Mouse (Mus musculus) left cerebral cortex, adult 18-20 months (tissue): Measurements from ENCODE around the gene Astn1. TPM values are rescaled to one million over a fixed set of nuclear protein-coding genes. Genes with fewer than 3 reads are reported as not detected.

Source experiments
- DNase-seq, 2 experiments: peaks; one replicate each; pipeline ENCODE4 v3.0.0; 2021 to 2022; ENCODE audit warnings: low spot score in 2 of 2, mixed read lengths in 1 of 2
- total RNA-seq, 2 experiments: library from RNA; stranded (reverse); gene quantifications; 2 replicates each; pipeline ENCODE4 v1.2.3; 2021

Astn1 gene
- total RNA-seq, 2 experiments from 2014 or later, result 169 to 182 TPM

DNA sequence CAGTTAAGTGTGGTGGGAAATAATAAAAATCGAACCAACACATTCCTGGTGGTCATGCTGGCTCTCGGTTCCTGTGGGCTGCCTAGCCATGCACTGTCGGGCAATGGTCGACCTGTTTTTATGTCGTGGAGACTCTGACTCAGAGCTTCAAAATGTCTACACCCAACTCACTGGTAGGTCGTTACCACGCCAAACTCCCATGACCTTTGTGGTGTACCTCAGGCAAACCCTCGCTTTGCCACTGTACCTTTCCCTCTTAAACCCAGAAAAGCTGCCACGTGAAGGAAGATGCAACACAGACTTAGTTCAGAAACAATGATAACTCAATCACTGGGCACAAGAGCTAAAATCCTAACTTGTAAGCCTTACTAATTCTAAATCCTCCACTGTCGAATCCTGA lies 244.3 kb downstream of the Astn1 start:
- DNase-seq, result no peak

DNA sequence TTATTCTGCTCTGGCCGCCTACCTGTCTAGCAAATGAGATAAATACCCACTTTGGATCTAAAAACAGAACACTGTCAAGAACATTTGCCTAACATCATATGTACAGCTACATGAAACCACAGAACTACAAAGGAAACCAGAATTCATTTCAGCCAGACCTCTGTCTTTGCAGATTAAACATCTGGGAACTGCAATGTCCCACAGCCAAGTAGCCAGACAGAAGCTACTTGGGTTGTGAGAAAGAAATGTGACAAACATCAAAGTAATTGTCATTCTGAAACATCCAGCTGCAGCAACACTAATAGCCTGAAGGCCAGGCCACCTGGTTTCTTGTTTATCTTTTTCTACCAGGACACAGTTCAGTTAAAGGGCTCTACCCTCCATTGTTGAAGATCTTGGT lies 245.1 kb downstream of the Astn1 start:
- DNase-seq, result no peak

DNA sequence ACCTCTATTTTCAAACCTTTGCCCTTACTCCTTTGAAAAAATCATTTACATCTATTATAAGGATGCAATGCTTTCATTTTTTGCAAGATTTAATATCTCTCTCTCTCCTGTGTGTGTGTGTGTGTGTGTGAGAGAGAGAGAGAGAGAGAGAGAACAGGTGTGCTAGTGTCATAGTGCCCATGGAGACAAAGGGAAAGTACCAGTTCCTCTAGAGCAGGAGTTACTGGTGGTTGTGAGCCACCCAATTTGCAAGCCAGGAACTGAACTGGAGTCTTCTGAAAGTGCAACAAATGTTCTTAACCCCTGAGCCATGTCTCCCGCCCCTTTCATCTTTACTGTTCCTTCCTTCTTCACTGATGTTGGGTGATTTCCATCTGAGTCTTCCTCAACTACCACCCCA lies 253.1 kb downstream of the Astn1 start:
- DNase-seq, result no peak

DNA sequence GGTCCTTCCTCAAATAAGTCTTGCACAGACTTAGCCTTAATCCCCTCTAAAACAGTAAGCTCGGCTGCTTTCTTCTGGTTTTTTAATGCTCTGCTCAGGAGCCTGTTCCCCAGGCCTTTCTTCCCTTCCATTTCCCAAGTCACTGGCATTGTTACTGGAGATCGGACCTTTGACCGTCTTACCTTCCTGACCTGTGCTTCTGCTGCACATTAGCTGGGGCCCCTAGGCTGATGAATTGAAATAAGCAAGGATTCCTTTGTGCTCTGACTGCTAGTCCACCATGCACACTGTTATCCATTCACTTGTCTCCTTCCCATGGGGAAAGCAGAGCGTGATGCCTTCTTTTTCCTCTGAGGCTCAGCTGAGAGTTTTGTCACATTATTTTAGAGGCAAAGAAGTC lies 255.9 kb downstream of the Astn1 start:
- DNase-seq, result no peak

DNA sequence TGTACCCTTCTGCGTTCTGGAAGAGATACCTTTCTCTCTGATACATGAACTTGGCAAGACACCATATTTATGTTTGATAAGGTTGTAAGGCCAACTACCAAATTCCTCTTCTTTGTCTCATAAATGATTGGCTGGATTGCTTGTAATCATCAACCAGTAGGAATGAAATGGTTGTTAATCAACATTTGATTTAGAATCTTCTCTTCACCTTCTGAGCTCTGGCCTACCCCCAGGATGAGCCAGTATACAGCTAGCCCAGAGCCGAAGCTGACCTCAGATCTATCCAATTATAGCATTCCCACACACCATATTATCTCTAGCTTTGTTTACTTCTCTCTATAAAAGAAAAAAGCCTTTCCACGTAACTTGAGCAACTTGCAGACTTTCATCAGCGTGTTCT lies 270.9 kb downstream of the Astn1 start:
- DNase-seq, result no peak

DNA sequence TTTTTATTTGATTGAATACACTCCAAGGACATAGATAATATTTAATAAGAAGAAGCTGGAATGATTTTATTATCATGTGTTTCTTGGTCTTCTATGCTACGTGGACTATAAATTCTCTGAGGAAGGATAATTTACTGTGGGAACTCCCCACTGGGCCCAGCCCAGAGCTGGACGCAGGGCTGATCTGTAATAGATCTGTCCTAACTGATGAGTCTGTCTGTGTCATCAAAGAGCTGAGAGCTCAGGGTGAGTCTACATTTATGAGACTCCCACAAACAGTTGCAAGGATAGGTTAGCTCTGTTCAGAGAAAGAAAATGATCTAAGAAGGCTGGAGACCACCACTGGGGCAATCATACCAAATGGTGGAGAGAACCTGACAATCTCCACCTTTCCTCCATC lies 271.4 kb downstream of the Astn1 start:
- no peak for DNase-seq

DNA sequence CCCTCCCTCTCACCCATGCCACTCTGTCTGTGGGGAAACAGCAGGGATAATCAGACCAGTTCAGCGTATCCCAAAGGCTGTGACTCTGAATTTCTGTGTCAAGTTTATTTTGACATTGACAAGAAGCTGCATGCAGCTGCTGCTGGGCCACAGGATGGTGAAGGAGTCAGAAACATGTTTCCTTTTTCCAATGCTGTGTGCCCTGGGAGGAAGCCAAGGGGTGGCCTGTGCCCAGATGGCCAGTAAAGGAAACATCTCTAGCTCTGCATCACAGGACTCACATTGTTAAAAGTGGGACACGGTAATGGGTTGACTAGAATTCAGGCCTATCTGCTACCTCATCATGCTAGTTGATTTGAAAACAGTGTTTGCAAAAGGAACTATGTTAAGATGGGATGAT lies 279.2 kb downstream of the Astn1 start:
- DNase-seq, result no peak

DNA sequence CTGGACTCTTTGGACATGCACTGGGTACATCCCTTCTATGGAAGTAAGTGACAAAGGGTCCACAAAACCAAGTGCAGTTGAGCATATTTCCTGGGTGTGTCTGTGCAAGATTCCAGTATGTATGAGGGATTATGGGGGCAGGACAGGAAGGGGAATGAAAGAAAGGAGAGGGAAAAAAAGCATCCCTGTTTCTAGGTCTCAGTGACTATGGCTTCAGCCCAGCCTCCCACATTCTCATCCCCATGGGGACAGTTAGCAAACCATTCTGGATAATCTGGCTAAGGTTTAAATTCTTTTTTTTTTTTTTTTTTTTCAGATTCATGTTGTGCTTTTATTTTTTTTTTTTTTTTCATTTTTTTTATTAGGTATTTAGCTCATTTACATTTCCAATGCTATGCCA lies 280.2 kb downstream of the Astn1 start:
- no peak for DNase-seq

- no peak for DNase-seq
Observed at GRCm38 (mm10) chr1:158652799-158653198, 290.7 kb downstream of the Astn1 start.

- DNase-seq, result peak in 1 of 2 experiments; percentile 51
Observed at GRCm38 (mm10) chr1:158653808-158654520, 291.9 kb downstream of the Astn1 start.

- DNase-seq, result no peak
Observed at GRCm38 (mm10) chr1:158654571-158655205, 292.6 kb downstream of the Astn1 start.

DNA sequence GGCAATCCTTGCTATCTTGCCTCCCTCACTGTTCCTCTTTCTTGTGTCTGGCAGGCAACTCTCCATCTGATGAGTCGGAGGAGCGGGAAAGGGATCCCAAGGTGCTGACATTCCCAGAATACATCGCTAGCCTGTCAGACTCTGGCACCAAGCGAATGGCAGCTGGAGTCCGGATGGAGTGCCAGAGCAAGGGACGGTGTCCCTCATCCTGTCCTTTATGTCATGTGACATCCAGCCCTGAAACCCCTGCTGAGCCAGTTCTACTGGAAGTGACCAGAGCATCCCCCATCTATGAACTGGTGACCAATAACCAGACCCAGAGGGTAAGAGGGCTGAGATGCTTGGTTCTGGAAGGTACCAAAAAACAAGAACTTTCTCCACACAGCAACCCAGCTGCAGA lies 294.9 kb downstream of the Astn1 start:
- no peak for DNase-seq

DNA sequence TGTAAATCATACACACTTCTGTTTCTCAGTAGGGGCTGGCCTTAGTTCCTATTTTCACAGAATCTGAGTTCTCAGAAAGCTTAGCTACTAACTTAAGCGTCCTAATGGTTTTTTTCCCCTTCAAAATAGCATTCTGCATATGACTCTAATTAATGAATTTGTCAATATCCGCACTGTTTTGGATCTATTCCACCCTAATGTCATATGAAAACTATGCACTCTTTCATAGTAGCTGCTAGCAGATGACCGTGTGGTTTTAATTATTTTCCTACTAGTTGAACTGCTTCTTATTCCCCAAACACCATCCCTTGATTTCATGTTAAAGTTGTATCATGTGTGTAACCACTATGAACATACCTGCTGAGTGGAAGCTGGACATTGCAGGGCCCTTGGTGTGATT lies 303.9 kb downstream of the Astn1 start:
- DNase-seq, result no peak

- peak; percentile 50 to 64 for DNase-seq
Observed at GRCm38 (mm10) chr1:158669971-158670592, 308.0 kb downstream of the Astn1 start.

DNA sequence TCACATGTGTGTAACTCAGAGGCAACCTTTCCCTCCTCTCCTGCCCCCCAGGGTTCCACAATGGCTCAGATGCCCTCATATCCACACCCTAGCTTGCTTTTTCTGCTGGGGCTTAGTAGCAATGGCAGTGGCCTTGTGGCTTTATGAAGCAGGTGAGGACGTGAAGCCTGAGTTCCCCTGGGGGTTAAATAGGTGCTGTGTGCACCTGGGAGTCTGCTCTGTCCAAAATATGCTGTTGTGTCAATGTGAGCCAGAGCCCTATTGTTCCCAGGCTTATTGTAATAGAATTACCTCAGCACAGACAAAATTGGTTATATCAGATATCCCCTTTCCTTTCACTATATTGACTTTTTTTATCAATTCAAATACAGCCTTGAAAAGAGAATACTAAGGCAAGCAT lies 325.7 kb downstream of the Astn1 start:
- DNase-seq, result no peak

- no peak for DNase-seq
Observed at GRCm38 (mm10) chr1:158697423-158697822, 335.4 kb downstream of the Astn1 start.

- DNase-seq, result no peak
Observed at GRCm38 (mm10) chr1:158697859-158698569, 335.9 kb downstream of the Astn1 start.

GRCm38 (mm10) chr1:158699276-158699675 lies 337.2 kb downstream of the Astn1 start:
- no peak for DNase-seq

DNA sequence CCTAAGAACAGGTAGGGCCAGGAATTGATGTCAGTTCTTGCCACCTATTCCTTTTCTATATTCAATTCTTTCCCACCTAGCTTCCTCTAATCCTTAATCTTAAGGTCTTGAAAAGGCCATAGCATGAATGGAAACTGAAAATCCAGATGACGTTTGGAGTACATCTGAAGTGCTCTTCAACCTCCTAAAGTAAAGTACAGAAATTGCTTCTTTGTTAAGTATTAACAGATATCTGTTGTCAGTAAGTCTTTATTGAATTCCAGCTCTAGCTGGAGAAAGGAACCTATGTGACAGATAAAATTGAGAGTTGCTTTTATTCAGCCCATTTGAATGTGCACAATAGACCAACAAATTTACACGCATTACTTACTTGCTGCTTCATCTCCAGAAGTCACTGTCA lies 338.1 kb downstream of the Astn1 start:
- DNase-seq, result no peak

- no peak for DNase-seq
Observed at GRCm38 (mm10) chr1:158701336-158701735, 339.3 kb downstream of the Astn1 start.

DNA sequence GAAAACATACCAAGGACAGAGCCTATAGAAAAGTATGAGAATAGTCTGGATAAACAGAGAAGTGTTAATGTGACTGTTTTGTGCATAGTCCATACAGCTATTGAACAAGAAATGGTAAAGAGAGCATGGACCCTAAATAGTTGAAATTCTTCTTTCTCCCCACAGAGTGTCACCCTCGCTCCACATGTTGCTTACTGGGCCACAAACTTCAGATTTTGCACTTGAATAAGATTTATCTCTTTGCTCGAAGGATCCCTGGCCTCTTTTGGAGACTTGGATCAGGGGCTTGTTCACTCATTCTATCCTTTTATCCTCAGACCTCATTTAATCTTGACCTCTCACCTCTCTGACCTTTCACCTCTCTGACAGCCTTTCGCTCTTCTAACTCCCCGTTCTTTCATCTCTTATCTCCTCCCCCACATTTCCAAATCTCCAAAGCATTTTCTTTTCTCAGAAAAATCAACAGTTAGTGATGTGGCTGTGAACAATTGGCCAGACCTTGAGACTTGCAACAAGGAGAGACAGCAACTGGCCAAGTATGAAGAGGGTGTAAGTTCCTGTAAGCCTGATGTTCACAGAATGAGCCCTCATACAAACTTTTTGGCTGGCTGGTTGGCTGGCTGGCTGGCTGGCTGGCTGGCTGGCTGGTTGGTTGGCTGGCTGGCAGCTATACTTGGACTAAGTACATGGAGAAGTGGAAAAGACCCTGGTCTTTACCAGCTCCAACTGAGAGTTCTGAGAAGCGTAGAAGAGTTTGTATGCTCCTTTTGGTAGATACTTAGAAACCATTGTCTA lies 351.4 kb downstream of the Astn1 start:
- DNase-seq, result peak; percentile 32 to 37
